ENCODE assay signal across 9 mouse cellular contexts in the genomic region with DNA sequence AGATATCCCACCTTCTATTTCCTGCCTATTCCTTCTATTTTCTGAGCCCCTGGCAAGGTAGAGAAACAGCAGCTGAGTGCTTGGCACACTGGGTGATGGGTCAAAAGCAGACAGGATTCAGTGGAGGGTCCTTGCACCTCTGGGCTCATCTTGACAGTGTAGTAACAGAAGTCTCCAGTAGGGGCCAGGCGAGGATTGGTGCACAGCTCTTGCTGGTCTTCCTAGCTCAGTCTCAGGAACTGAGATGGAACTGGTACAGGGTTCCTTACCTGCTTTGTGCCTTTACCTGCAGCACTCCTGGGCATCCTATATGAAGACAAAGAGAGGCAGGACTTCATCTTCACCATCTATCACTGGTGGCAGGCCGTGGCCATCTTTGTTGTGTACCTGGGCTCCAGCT. TPM values are rescaled to one million over a fixed set of nuclear protein-coding genes. Genes with fewer than 3 reads are reported as not detected.
DNase-seq lines count a peak whose midpoint lies in the region; ATAC-seq and TF ChIP-seq lines count a peak whose summit lies in the region.
"Had no signal": no experiment of that assay in that cellular context is flagged by ENCODE, and none has a peak within 500 bp of the region (broad histone marks: within the 10 kb centered on the region; RNA-seq: fewer than 3 reads in every experiment).

No protein-coding gene starts in this region.

- peak; percentile 66 for ATAC-seq in heart, postnatal 0 days (ENCODE audit: insufficient read depth, low read depth)

- no peak overlapping the region for H3K9ac ChIP-seq in heart, postnatal 0 days (replicated peaks; ENCODE audit: low read depth, low read length)
- H3K9ac ChIP-seq: liver, embryonic 15.5 days had no signal

- H3K27ac ChIP-seq in embryonic facial prominence, embryonic 10.5 days (replicated peaks): no peak overlapping the region
- peak overlapping the region; percentile 63 for H3K27ac ChIP-seq in heart, postnatal 0 days (ENCODE audit: low read depth)
- no peak overlapping the region for H3K27ac ChIP-seq in layer of hippocampus, adult 2 months
- H3K27ac ChIP-seq: liver, embryonic 15.5 days had no signal

- peaks cover 26% of the 10 kb centered on the region for H3K27me3 ChIP-seq in embryonic facial prominence, embryonic 10.5 days (replicated peaks; ENCODE audit: low read depth, poor library complexity, severe bottlenecking)
- H3K27me3 ChIP-seq in heart, postnatal 0 days (ENCODE audit: control insufficient read depth, insufficient read depth, low read length): no peaks in the 10 kb centered on the region
- H3K27me3 ChIP-seq: liver, embryonic 15.5 days had no signal

- no peaks in the 10 kb centered on the region for H3K9me3 ChIP-seq in embryonic facial prominence, embryonic 10.5 days
- no peaks in the 10 kb centered on the region for H3K9me3 ChIP-seq in heart, postnatal 0 days (replicated peaks; ENCODE audit: control insufficient read depth, low read length)
- H3K9me3 ChIP-seq: liver, embryonic 15.5 days had no signal

- peak; percentile 61 to 89 for DNase-seq in adrenal gland, adult (ENCODE audit: inconsistent age in 2 of 2, low spot score in 1 of 2)
- DNase-seq in adrenal gland, adult 8-10 months: no peak
- peak; percentile 81 for DNase-seq in adipocyte (ENCODE audit: low spot score)
- DNase-seq in embryonic facial prominence, embryonic 10.5 days (ENCODE audit: low spot score): peak; percentile 70
- DNase-seq in heart, postnatal 0 days (ENCODE audit: low spot score): peak; percentile 53
- DNase-seq in layer of hippocampus, adult 2 months (ENCODE audit: low spot score in 2 of 2): peak; percentile 65 to 74
- DNase-seq in lung, postnatal 4 days: peak; percentile 54 to 81
- DNase-seq in right cerebral cortex, adult 18-20 months: peak; percentile 57

- H3K36me3 ChIP-seq in embryonic facial prominence, embryonic 10.5 days (replicated peaks): no peaks in the 10 kb centered on the region
- H3K36me3 ChIP-seq in heart, postnatal 0 days (replicated peaks; ENCODE audit: control insufficient read depth, insufficient read depth, low read length): peaks cover 6% of the 10 kb centered on the region; the same call in 1 of the 2 replicates

- no peak overlapping the region for H3K4me2 ChIP-seq in heart, postnatal 0 days (ENCODE audit: low read depth, low read length)
- H3K4me2 ChIP-seq: liver, embryonic 15.5 days had no signal

- WGBS in embryonic facial prominence, embryonic 10.5 days: 18% methylated on average over 2 of the region's 2 CpGs
- 14% methylated on average over 2 of the region's 2 CpGs for WGBS in heart, postnatal 0 days

- H3K4me1 ChIP-seq in embryonic facial prominence, embryonic 10.5 days: peaks cover 7% of the 10 kb centered on the region
- H3K4me1 ChIP-seq in heart, postnatal 0 days (ENCODE audit: control insufficient read depth, insufficient read depth): 0 out of 2 replicates have a peak, but pooled peaks cover 6% of the 10 kb centered on the region

- TF ChIP-seq CTCF in heart, postnatal 0 days (IDR thresholded peaks at IDR 0.05; ENCODE audit: low read depth): peak; percentile 94
- peak; percentile 99 for TF ChIP-seq CTCF in layer of hippocampus, adult 2 months (conservative IDR thresholded peaks at IDR 0.05)

- H3K4me3 ChIP-seq in embryonic facial prominence, embryonic 10.5 days: no peak overlapping the region
- H3K4me3 ChIP-seq in heart, postnatal 0 days (ENCODE audit: low read depth, low read length): no peak overlapping the region
- no peak overlapping the region for H3K4me3 ChIP-seq in layer of hippocampus, adult 2 months
- H3K4me3 ChIP-seq: liver, embryonic 15.5 days had no signal

- no peak for TF ChIP-seq EP300 in heart, postnatal 0 days (IDR thresholded peaks at IDR 0.05; ENCODE audit: low read depth)

RNA-seq across cellular contexts. Expression of gene Unc93b1, which starts 11.7 kb away (rescaled TPM):
- total RNA-seq in adrenal gland, adult 8-10 months (2022): 10 to 100 TPM; 69.4 to 85.5 (median 71.5) TPM
- polyA plus RNA-seq in embryonic facial prominence, embryonic 10.5 days (2016; fragmentation: Nextera tagmentation; extraction: Ambion mirVana): 7.3 and 8.4 TPM in 2 replicates
- total RNA-seq in heart, postnatal 0 days (2014; rRNA removed; ENCODE audit: low replicate concordance): 11.9 and 29.6 TPM in 2 replicates
- polyA plus RNA-seq in heart, postnatal 0 days (2015; fragmentation: Nextera tagmentation; extraction: Ambion mirVana): 15.5 and 18.1 TPM in 2 replicates
- total RNA-seq in layer of hippocampus, adult 2 months (2021): 10 to 100 TPM; 11.4 to 16.1 TPM

RNA-seq across cellular contexts. Expression of gene Aldh3b3, which starts 11.7 kb away (rescaled TPM):
- total RNA-seq in adrenal gland, adult 8-10 months (2022): 1 to 10 TPM in 2 of 4 experiments, under 1 TPM in 2; 0.11 to 1.5 (median 0.88) TPM
- polyA plus RNA-seq in embryonic facial prominence, embryonic 10.5 days (2016; fragmentation: Nextera tagmentation; extraction: Ambion mirVana): not detected in 2 replicates
- not detected in 2 replicates for total RNA-seq in heart, postnatal 0 days (2014; rRNA removed; ENCODE audit: low replicate concordance)
- polyA plus RNA-seq in heart, postnatal 0 days (2015; fragmentation: Nextera tagmentation; extraction: Ambion mirVana): 0.22 and 0.29 TPM in 2 replicates
- total RNA-seq in layer of hippocampus, adult 2 months (2021): not detected

RNA-seq across cellular contexts. Expression of gene Aldh3b1, which starts 17.1 kb away (rescaled TPM):
- 100 to 1,000 TPM in 2 of 4 experiments, 10 to 100 TPM in 2; 35.5 to 262 (median 145) TPM for total RNA-seq in adrenal gland, adult 8-10 months (2022)
- 0.48 and 0.81 TPM in 2 replicates for polyA plus RNA-seq in embryonic facial prominence, embryonic 10.5 days (2016; fragmentation: Nextera tagmentation; extraction: Ambion mirVana)
- 1.9 and 2.1 TPM in 2 replicates for total RNA-seq in heart, postnatal 0 days (2014; rRNA removed; ENCODE audit: low replicate concordance)
- polyA plus RNA-seq in heart, postnatal 0 days (2015; fragmentation: Nextera tagmentation; extraction: Ambion mirVana): 3.1 and 3.2 TPM in 2 replicates
- total RNA-seq in layer of hippocampus, adult 2 months (2021): 1 to 10 TPM; 2.2 to 2.4 TPM

RNA-seq across cellular contexts. Expression of gene Aldh3b2, which starts 25.4 kb away (rescaled TPM):
- 10 to 100 TPM in 2 of 4 experiments, 1 to 10 TPM in 2; 4.5 to 15.8 (median 9.7) TPM for total RNA-seq in adrenal gland, adult 8-10 months (2022)
- polyA plus RNA-seq in embryonic facial prominence, embryonic 10.5 days (2016; fragmentation: Nextera tagmentation; extraction: Ambion mirVana): 1.1 and 1.2 TPM in 2 replicates
- total RNA-seq in heart, postnatal 0 days (2014; rRNA removed; ENCODE audit: low replicate concordance): 3.9 TPM in 1 of 2 replicates, not detected in the other
- polyA plus RNA-seq in heart, postnatal 0 days (2015; fragmentation: Nextera tagmentation; extraction: Ambion mirVana): 0.18 TPM in 2 replicates
- under 1 TPM; 0.64 to 0.90 TPM for total RNA-seq in layer of hippocampus, adult 2 months (2021)

RNA-seq across cellular contexts. Expression of gene Ndufs8, which starts 34.1 kb away (rescaled TPM):
- 100 to 1,000 TPM; 241 to 358 (median 291) TPM for total RNA-seq in adrenal gland, adult 8-10 months (2022)
- polyA plus RNA-seq in embryonic facial prominence, embryonic 10.5 days (2016; fragmentation: Nextera tagmentation; extraction: Ambion mirVana): 250 and 258 TPM in 2 replicates
- total RNA-seq in heart, postnatal 0 days (2014; rRNA removed; ENCODE audit: low replicate concordance): 506 and 520 TPM in 2 replicates
- 681 and 696 TPM in 2 replicates for polyA plus RNA-seq in heart, postnatal 0 days (2015; fragmentation: Nextera tagmentation; extraction: Ambion mirVana)
- 100 to 1,000 TPM; 125 to 142 TPM for total RNA-seq in layer of hippocampus, adult 2 months (2021)

Comparison
In these comparisons a context has a peak if more than half of its experiments do, and no peak if none do; other contexts are left out.
1. RNA of gene Aldh3b1, which starts 17.1 kb away (total RNA-seq): 35.5 to 262 TPM in adrenal gland, adult 8-10 months; 2.2 to 2.4 TPM in layer of hippocampus, adult 2 months and 1.9 to 2.1 TPM in heart, postnatal 0 days; every median in the first group is over 10 times any median in the second.